Mouse (Mus musculus) layer of hippocampus, adult 2 months (tissue): ENCODE data around the gene Slc17a3. TPM values are rescaled to one million over a fixed set of nuclear protein-coding genes. Genes with fewer than 3 reads are reported as not detected.

ENCODE experiments used
- DNase-seq, 2 experiments: peaks; one replicate each; pipeline ENCODE4 v3.0.0; 2022; ENCODE audit warnings: low spot score in 2 of 2
- H3K27ac ChIP-seq: fragments of 200-600 bp; 2 replicates; pipeline ENCODE4 v1.8.1; 2022
- H3K4me3 ChIP-seq: fragments of 200-600 bp; 2 replicates; pipeline ENCODE4 v1.8.1; 2022; ENCODE audit warnings: mild to moderate bottlenecking
- CTCF ChIP-seq: fragments of 200-600 bp; conservative IDR thresholded peaks from 2 replicates; pipeline ENCODE4 v1.8.1; 2022; ENCODE audit warnings: antibody characterized with exemption, mild to moderate bottlenecking, moderate library complexity
- long read RNA-seq, 2 experiments: library from polyadenylated mRNA; stranded (forward); transcript quantifications; one replicate each; pipeline ENCODE4 v2.0.0; 2021; ENCODE audit warnings: borderline mapping rate in 2 of 2
- total RNA-seq, 2 experiments: library from RNA; stranded (reverse); gene quantifications; 2 replicates each; pipeline ENCODE4 v1.2.3; 2021

Gene Slc17a3
- total RNA-seq: not detected
- long read RNA-seq, experiment 1: 0 reads
- long read RNA-seq, experiment 2: 0 reads

DNA sequence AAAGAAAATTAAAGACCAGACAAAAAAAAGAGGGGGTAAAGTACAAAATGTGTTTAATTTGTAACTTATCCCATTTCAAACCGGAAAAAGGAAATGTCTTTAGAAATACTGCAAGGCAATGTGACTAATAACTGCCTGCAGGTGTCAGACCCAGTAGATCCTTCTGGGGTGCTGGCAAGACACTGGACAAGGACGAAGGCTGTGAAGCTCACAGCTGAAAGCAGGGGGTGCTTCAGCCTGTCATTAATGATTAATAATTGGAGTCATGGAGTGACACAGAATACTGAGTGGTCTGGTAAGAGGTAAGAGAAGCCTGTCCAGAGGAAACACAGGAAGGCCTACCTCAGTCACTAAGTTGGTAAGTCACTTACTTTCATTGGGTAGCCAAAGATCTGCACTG lies at the start of gene Slc17a3:
TSS of gene Slc17a3 (plus strand) at position 127 of the 400 bp plus-strand sequence.
- DNase-seq: no peak
- TF ChIP-seq CTCF: no peak
- Histone ChIP-seq H3K4me3 (no peak within 1 kb of the TSS), H3K27ac (no peak within 1 kb of the TSS)

GRCm38 (mm10) chr13:23792520-23792919 lies 46.7 kb upstream of the Slc17a3 start:
- peak; percentile 94 for TF ChIP-seq CTCF
- no peak overlapping the region for H3K27ac ChIP-seq
- DNase-seq: peak; percentile 44 to 70
- no peak overlapping the region for H3K4me3 ChIP-seq

GRCm38 (mm10) chr13:23799405-23799804 lies 39.8 kb upstream of the Slc17a3 start:
- Histone ChIP-seq H3K27ac (no peak overlapping the region), H3K4me3 (no peak overlapping the region)
- TF ChIP-seq CTCF: no peak
- no peak for DNase-seq

GRCm38 (mm10) chr13:23804532-23804931 lies 34.7 kb upstream of the Slc17a3 start:
- TF ChIP-seq CTCF: no peak
- no peak overlapping the region for H3K4me3 ChIP-seq
- H3K27ac ChIP-seq: no peak overlapping the region
- no peak for DNase-seq

DNA sequence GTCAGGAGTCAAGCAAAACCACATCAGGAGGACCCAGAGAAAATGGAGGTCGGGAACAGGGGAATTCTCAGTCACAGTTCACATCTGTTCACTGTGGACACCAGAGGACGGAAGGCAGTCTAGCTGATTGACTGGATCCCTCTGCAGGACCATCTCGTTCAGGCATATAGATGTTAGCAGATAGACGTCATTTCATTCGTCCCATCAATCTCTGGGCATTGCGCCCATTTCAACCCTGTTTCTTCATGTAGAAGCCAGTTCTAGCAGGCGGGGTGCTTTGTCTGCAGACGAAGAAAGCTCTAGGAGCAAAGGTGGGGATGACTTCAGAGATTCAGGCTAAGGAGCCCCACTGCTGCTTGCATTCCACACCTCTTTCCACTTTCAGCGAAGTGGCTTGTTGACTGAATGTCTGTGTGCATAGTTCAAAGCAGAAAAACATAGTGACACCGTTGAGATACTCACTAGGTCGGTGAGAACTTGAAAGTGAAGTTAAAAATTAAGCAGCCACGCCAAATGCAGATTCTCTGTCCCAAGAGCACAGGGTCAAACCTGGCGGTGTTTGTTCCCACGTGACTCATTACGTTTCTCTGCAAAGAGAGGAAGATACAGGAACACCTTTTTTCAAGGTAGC lies 32.7 kb upstream of the Slc17a3 start, which contains the start of gene Slc17a2:
TSS of gene Slc17a2 (plus strand) at position 572 of the 631 bp plus-strand sequence.
- DNase-seq: no peak
- H3K4me3 ChIP-seq: no peak within 1 kb of the TSS
- peak within 1 kb of the TSS; percentile 59; the same call in 1 of the 2 replicates for H3K27ac ChIP-seq
- no peak for TF ChIP-seq CTCF

DNA sequence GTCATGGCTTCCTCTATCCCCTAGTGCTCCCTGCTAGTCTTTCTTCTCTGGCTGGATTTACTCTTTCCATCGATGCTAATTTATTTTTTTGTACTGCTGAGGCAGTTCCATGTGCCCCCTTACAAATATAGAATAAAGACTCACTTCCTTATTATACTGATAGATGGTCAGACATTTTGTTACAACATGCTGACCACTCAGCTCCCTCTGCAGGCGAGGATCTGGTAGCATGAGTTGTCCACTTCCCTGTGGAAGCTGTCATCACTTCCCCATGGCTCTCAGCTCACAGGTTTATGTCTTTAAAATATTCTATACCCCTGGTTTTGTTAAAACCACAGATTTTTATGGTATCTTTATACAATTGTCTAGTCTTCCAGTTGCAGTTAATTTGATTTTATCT lies 23.1 kb upstream of the Slc17a3 start:
- DNase-seq: no peak
- Histone ChIP-seq H3K4me3 (no peak overlapping the region), H3K27ac (no peak overlapping the region)
- no peak for TF ChIP-seq CTCF

GRCm38 (mm10) chr13:23820179-23820940 lies 18.9 kb upstream of the Slc17a3 start:
- DNase-seq: no peak
- no peak overlapping the region for H3K27ac ChIP-seq
- no peak overlapping the region for H3K4me3 ChIP-seq
- TF ChIP-seq CTCF: no peak

DNA sequence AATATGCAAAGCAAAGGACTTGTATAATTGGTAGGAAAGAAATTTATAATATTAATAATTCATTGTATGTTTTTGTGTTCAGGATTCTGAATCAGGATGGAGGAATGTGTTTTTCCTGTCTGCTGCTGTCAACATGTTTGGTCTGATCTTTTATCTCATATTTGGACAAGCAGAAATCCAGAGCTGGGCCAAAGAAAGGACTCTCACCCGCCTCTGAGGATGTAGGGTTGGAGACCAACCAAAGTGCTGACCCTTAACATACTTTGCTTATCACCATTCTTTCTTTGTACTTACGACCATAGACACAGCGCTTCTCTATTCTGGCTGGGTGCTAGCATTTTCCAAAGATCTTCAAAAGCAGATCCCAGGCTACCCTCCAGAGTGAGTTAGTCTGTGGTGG lies 17.0 kb upstream of the Slc17a3 start:
- Histone ChIP-seq H3K27ac (no peak overlapping the region), H3K4me3 (no peak overlapping the region)
- TF ChIP-seq CTCF: no peak
- no peak for DNase-seq

DNA sequence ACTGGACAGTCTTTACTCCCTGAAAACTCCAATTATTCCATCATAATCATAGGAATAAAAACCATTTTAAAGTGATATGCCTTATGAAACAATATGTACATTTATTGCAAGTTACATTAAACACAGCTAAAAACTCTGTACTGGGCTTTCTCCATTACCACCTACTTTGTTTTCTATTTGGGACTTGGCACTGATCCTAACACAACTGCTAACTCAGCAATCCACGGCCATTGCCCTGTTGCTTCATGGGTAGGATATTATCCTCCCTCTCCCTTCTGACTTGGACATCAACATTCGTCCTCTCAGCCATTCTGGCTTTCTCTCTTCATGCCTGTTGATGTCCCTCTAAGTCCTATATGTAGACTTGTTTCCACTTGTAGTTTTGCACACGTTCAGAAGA lies 12.6 kb upstream of the Slc17a3 start:
- TF ChIP-seq CTCF: no peak

DNA sequence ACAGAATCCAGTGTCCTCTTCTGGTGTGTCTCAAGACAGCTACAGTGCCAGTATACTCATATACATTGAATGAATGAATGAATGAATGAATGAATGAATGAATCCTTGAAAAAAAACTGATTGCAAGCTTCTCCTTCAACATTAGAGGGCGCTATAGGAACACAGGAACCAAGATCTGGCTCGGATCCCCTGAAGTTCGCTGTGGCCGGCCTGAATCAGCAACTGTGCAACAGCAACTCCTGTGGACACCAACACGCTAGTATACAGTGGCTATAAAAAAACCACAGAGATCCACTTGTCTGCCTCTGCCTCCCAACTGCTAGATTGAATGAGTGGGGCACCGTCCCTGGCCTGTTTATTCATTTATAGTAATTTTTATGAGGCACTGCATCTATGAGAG lies 6.2 kb upstream of the Slc17a3 start:
- Histone ChIP-seq H3K4me3 (no peak overlapping the region), H3K27ac (no peak overlapping the region)
- TF ChIP-seq CTCF: peak; percentile 85
- peak; percentile 9 to 29 for DNase-seq

More for the DNA sequence above, 12.6 kb upstream of the Slc17a3 start:
- no peak overlapping the region for H3K27ac ChIP-seq
- DNase-seq: no peak
- no peak overlapping the region for H3K4me3 ChIP-seq

DNA sequence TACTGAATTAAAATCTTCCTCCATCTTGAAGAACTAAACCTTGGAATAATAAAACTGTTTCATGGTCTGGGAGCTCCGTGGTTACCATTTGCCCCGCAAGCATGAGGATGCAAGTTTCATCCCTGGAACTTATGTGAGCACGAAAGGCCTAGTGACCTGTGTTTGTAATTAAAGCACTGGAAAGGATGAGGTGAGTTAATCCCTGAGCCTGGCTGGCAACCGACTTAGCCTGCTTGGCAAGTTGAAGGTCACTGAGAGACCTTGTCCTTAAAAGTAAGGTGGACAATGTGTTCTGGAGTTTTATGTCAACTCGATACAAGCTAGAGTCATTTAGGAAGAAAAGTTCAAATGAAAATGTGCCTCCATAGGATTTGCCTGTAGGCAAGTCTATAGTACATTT lies 4.4 kb upstream of the Slc17a3 start:
- no peak overlapping the region for H3K27ac ChIP-seq
- no peak for DNase-seq

GRCm38 (mm10) chr13:23836630-23837029 lies 2.6 kb upstream of the Slc17a3 start:
- DNase-seq: no peak
- TF ChIP-seq CTCF: no peak
- H3K4me3 ChIP-seq: no peak overlapping the region
- H3K27ac ChIP-seq: no peak overlapping the region

More for the DNA sequence above, 4.4 kb upstream of the Slc17a3 start:
- no peak overlapping the region for H3K4me3 ChIP-seq
- no peak for TF ChIP-seq CTCF

GRCm38 (mm10) chr13:23845851-23846250 lies 6.6 kb downstream of the Slc17a3 start:
- Histone ChIP-seq H3K27ac (no peak overlapping the region), H3K4me3 (no peak overlapping the region)
- no peak for TF ChIP-seq CTCF
- DNase-seq: no peak

DNA sequence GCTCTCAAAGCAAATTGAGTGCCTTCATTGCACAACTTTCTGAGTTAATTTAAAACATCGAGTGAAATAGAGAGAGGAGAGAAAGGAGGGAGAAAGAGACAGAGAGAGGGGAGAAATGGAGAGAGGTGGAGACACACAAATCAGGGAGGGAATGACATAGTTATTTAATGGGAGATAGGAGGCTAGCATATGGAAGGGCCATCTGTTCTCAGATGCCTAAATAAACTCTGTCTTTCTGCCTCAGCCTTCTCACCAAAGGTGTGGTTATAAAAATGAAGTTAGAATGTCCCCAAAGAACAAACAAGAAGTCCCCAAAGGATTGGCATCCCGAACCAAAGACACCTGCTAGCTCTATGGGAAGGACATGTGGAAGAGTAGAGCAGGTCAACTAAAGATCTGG lies 10.1 kb downstream of the Slc17a3 start:
- TF ChIP-seq CTCF: no peak
- H3K4me3 ChIP-seq: no peak overlapping the region
- DNase-seq: no peak
- H3K27ac ChIP-seq: no peak overlapping the region
